Mouse (Mus musculus): Measurements from ENCODE around the gene Lpin1. TPM values are rescaled to one million over a fixed set of nuclear protein-coding genes. Genes with fewer than 3 reads are reported as not detected.

The Lpin1 gene
- polyA plus RNA-seq, 1 experiment from 2014 or later, result 8.1 TPM

GRCm38 (mm10) chr12:16488899-16489298, 121.9 kb downstream of the Lpin1 start:
- Histone ChIP-seq H3K9me3 (ENCODE audit: control insufficient read depth, low read length) (no peaks in the 10 kb centered on the region), H3K27me3 (ENCODE audit: control insufficient read depth, insufficient read depth, low read depth, low read length) (no peaks in the 10 kb centered on the region), H3K9ac (ENCODE audit: low read length) (no peak overlapping the region), H3K4me2 (ENCODE audit: low read depth, low read length) (no peak overlapping the region), H3K27ac (ENCODE audit: low read length) (no peak overlapping the region), H3K36me3 (ENCODE audit: control insufficient read depth, insufficient read depth, low read length) (no peaks in the 10 kb centered on the region), H3K4me3 (ENCODE audit: low read length) (no peak overlapping the region), H3K4me1 (replicated peaks; ENCODE audit: control insufficient read depth, insufficient read depth, low read length) (no peaks in the 10 kb centered on the region)
- no peak for ATAC-seq (ENCODE audit: low read depth)

GRCm38 (mm10) chr12:16487453-16487852, 123.3 kb downstream of the Lpin1 start:
- ATAC-seq (ENCODE audit: low read depth), result no peak
- H3K9me3 ChIP-seq (ENCODE audit: control insufficient read depth, low read length), result no peaks in the 10 kb centered on the region
- no peaks in the 10 kb centered on the region for H3K4me1 ChIP-seq (replicated peaks; ENCODE audit: control insufficient read depth, insufficient read depth, low read length)
- no peak overlapping the region for H3K9ac ChIP-seq (ENCODE audit: low read length)
- no peak overlapping the region for H3K27ac ChIP-seq (ENCODE audit: low read length)
- no peaks in the 10 kb centered on the region for H3K27me3 ChIP-seq (ENCODE audit: control insufficient read depth, insufficient read depth, low read depth, low read length)
- 33% methylated on average over 2 of the region's 2 CpGs for WGBS
- no peak overlapping the region for H3K4me3 ChIP-seq (ENCODE audit: low read length)
- no peak overlapping the region for H3K4me2 ChIP-seq (ENCODE audit: low read depth, low read length)
- H3K36me3 ChIP-seq (ENCODE audit: control insufficient read depth, insufficient read depth, low read length), result no peaks in the 10 kb centered on the region

Other genes starting within 250 kb of the Lpin1 start
- 0.24 and 0.52 TPM in 2 replicates for gene Ntsr2, start 42.4 kb upstream of the Lpin1 start, polyA plus RNA-seq (2015; fragmentation: Nextera tagmentation; extraction: Ambion mirVana)
- gene Greb1, start 189.9 kb upstream of the Lpin1 start, polyA plus RNA-seq (2015; fragmentation: Nextera tagmentation; extraction: Ambion mirVana), result 3.8 and 4.3 TPM in 2 replicates
- gene E2f6, start 200.0 kb upstream of the Lpin1 start, polyA plus RNA-seq (2015; fragmentation: Nextera tagmentation; extraction: Ambion mirVana), result 29.6 and 33.4 TPM in 2 replicates

Data from lung, embryonic 16.5 days (tissue).